Mouse (Mus musculus): ENCODE data around the gene Rbm34.

GRCm38 (mm10) chr8:126903224-126903895 lies 67.5 kb downstream of the Rbm34 start:
- TF ChIP-seq CTCF (conservative IDR thresholded peaks at IDR 0.05 in 1 of 2, IDR thresholded peaks at IDR 0.05 in 1 of 2; ENCODE audit: low read depth in 2 of 2, low read length in 2 of 2) = no peak
- TF ChIP-seq ZC3H11A (IDR thresholded peaks at IDR 0.05; ENCODE audit: low read depth, low read length) = no peak
- no peak for TF ChIP-seq NRF1 (IDR thresholded peaks at IDR 0.05; ENCODE audit: low read depth, low read length)
- TF ChIP-seq EP300 (IDR thresholded peaks at IDR 0.05; ENCODE audit: low read length) = no peak
- no peak for TF ChIP-seq SMC3 (IDR thresholded peaks at IDR 0.05; ENCODE audit: low read depth, low read length)
- TF ChIP-seq POLR2A (IDR thresholded peaks at IDR 0.05; ENCODE audit: low read depth, low read length) = no peak
- no peak for TF ChIP-seq ELF1 (IDR thresholded peaks at IDR 0.05; ENCODE audit: low read depth, low read length)
- no peak for TF ChIP-seq PAX5 (IDR thresholded peaks at IDR 0.05; ENCODE audit: low read length)
- no peak for TF ChIP-seq MAX (IDR thresholded peaks at IDR 0.05; ENCODE audit: low read length)
- no peak for TF ChIP-seq KAT2A (IDR thresholded peaks at IDR 0.05; ENCODE audit: insufficient replicate concordance, low read length)
- TF ChIP-seq ZNF384 (IDR thresholded peaks at IDR 0.05; ENCODE audit: low read depth, low read length) = no peak
- TF ChIP-seq SIN3A (IDR thresholded peaks at IDR 0.05; ENCODE audit: low read length) = no peak
- TF ChIP-seq HCFC1 (IDR thresholded peaks at IDR 0.05; ENCODE audit: low read depth, low read length) = no peak

Data from CH12.LX (cell line).